Mouse (Mus musculus) limb, embryonic 13.5 days (tissue): ENCODE measurements around the gene Gm11634. TPM values are rescaled to one million over a fixed set of nuclear protein-coding genes. Genes with fewer than 3 reads are reported as not detected.

Experiments
- ATAC-seq: fragments of 200-750 bp; cut with Nextera tagmentation; 2 replicates; pipeline ENCODE4 v1.8.0; 2017; ENCODE audit warnings: low read depth, moderate number of reproducible peaks, moderate TSS enrichment; ENCODE audit not compliant: low FRiP score
- H3K27ac ChIP-seq: fragments of 300-500 bp; sonication (generic); 2 replicates; pipeline ENCODE4 v1.5.1; 2015; ENCODE audit warnings: inconsistent platforms, mild to moderate bottlenecking, moderate library complexity
- H3K27me3 ChIP-seq: fragments of 300-500 bp; sonication (generic); 2 replicates; pipeline ENCODE4 v1.6.1; 2015; ENCODE audit warnings: mild to moderate bottlenecking, inconsistent platforms
- H3K36me3 ChIP-seq: fragments of 300-500 bp; sonication (generic); 2 replicates; pipeline ENCODE4 v1.6.1; 2015; ENCODE audit warnings: inconsistent platforms, mild to moderate bottlenecking, moderate library complexity
- H3K4me1 ChIP-seq: fragments of 300-500 bp; sonication (generic); 2 replicates; pipeline ENCODE4 v1.6.1; 2015; ENCODE audit warnings: inconsistent platforms
- H3K4me2 ChIP-seq: fragments of 300-500 bp; sonication (generic); replicated peaks from 2 replicates; pipeline ENCODE4 v1.6.1; 2015; ENCODE audit warnings: inconsistent platforms, mild to moderate bottlenecking, moderate library complexity
- H3K4me3 ChIP-seq: fragments of 300-500 bp; sonication (generic); 2 replicates; pipeline ENCODE4 v1.5.1; 2015; ENCODE audit warnings: moderate library complexity, mild to moderate bottlenecking, inconsistent platforms
- H3K9ac ChIP-seq: fragments of 300-500 bp; sonication (generic); 2 replicates; pipeline ENCODE4 v1.6.1; 2015; ENCODE audit warnings: mild to moderate bottlenecking, inconsistent platforms
- H3K9me3 ChIP-seq: fragments of 300-500 bp; sonication (generic); 2 replicates; pipeline ENCODE4 v1.6.1; 2016; ENCODE audit warnings: inconsistent platforms
- WGBS: fragments of 180-500 bp; shearing (Covaris S2); methylation state at CpG from one replicate; pipeline ENCODE4 v1.1.7; 2015; 5-methylcytosine and 5-hydroxymethylcytosine counted together
- polyA plus RNA-seq: library from polyadenylated mRNA; unstranded; fragments of >200 nt; fragmentation: Nextera tagmentation; extraction: Ambion mirVana; gene quantifications from 2 replicates; pipeline ENCODE4 v1.2.1, GENCODE M21; 2015

Gm11634 gene
- polyA plus RNA-seq, 1 experiment from 2014 or later: not detected

GRCm38 (mm10) chr11:101583205-101583604, 15.9 kb downstream of the Gm11634 start:
- no peak overlapping the region for H3K4me2 ChIP-seq
- H3K9me3 ChIP-seq: no peaks in the 10 kb centered on the region
- peaks cover 9% of the 10 kb centered on the region for H3K4me1 ChIP-seq
- H3K4me3 ChIP-seq: no peak overlapping the region
- no peak for ATAC-seq
- no peak overlapping the region for H3K9ac ChIP-seq
- no peak overlapping the region for H3K27ac ChIP-seq
- peaks cover 33% of the 10 kb centered on the region for H3K36me3 ChIP-seq
- H3K27me3 ChIP-seq: no peaks in the 10 kb centered on the region
- whole genome bisulfite sequencing: 89% methylated on average over 2 of the region's 2 CpGs

- Histone ChIP-seq H3K9ac (peak within 1 kb of the TSS; percentile 57), H3K27me3 (no peaks in the 10 kb centered on the region), H3K4me1 (peaks cover 9% of the 10 kb centered on the region), H3K4me3 (peak within 1 kb of the TSS; percentile 41), H3K27ac (no peak within 1 kb of the TSS), H3K36me3 (peaks cover 41% of the 10 kb centered on the region), H3K9me3 (no peaks in the 10 kb centered on the region), H3K4me2 (peak within 1 kb of the TSS; percentile 65)
- ATAC-seq: peak; percentile 36; the same call in 1 of the 2 replicates
- 19% methylated on average over 30 of the region's 31 CpGs for WGBS
Observed at GRCm38 (mm10) chr11:101582054-101583035, 16.7 kb downstream of the Gm11634 start, which contains the start of gene Tmem106a. Gene Tmem106a, plus strand, starts transcription at chr11:101582242.

- Histone ChIP-seq H3K9ac (no peak overlapping the region), H3K4me1 (peaks cover 9% of the 10 kb centered on the region), H3K4me2 (no peak overlapping the region), H3K27ac (no peak overlapping the region), H3K4me3 (no peak overlapping the region), H3K36me3 (peaks cover 48% of the 10 kb centered on the region), H3K9me3 (no peaks in the 10 kb centered on the region), H3K27me3 (no peaks in the 10 kb centered on the region)
- no peak for ATAC-seq
- WGBS: 71% methylated on average over 6 of the region's 6 CpGs
Observed at GRCm38 (mm10) chr11:101581081-101581764, 17.8 kb downstream of the Gm11634 start.

- WGBS: 79% methylated on average over 6 of the region's 6 CpGs
- Histone ChIP-seq H3K27me3 (no peaks in the 10 kb centered on the region), H3K4me1 (no peaks in the 10 kb centered on the region), H3K27ac (no peak overlapping the region), H3K4me3 (no peak overlapping the region), H3K9me3 (no peaks in the 10 kb centered on the region), H3K4me2 (no peak overlapping the region), H3K36me3 (peaks cover 95% of the 10 kb centered on the region), H3K9ac (no peak overlapping the region)
- no peak for ATAC-seq
Observed at GRCm38 (mm10) chr11:101576116-101576515, 22.9 kb downstream of the Gm11634 start.

- Histone ChIP-seq H3K27ac (no peak overlapping the region), H3K4me2 (no peak overlapping the region), H3K4me3 (no peak overlapping the region), H3K4me1 (no peaks in the 10 kb centered on the region), H3K9me3 (no peaks in the 10 kb centered on the region), H3K9ac (no peak overlapping the region), H3K36me3 (peaks cover 89% of the 10 kb centered on the region), H3K27me3 (no peaks in the 10 kb centered on the region)
- 90% methylated on average over 3 of the region's 3 CpGs for WGBS
- no peak for ATAC-seq
Observed at GRCm38 (mm10) chr11:101568421-101568820, 30.6 kb downstream of the Gm11634 start.

GRCm38 (mm10) chr11:101562391-101562790, 36.7 kb downstream of the Gm11634 start:
- H3K27me3 ChIP-seq: no peaks in the 10 kb centered on the region
- no peaks in the 10 kb centered on the region for H3K9me3 ChIP-seq
- H3K36me3 ChIP-seq: peaks cover 82% of the 10 kb centered on the region
- H3K4me3 ChIP-seq: no peak overlapping the region
- no peak overlapping the region for H3K27ac ChIP-seq
- 42% methylated on average over 5 of the region's 5 CpGs for WGBS
- ATAC-seq: no peak
- no peak overlapping the region for H3K9ac ChIP-seq
- no peak overlapping the region for H3K4me2 ChIP-seq
- H3K4me1 ChIP-seq: no peaks in the 10 kb centered on the region

GRCm38 (mm10) chr11:101556954-101557353, 42.1 kb downstream of the Gm11634 start:
- Histone ChIP-seq H3K27ac (no peak overlapping the region), H3K9ac (no peak overlapping the region), H3K4me2 (no peak overlapping the region), H3K27me3 (no peaks in the 10 kb centered on the region), H3K4me1 (peaks cover 14% of the 10 kb centered on the region), H3K36me3 (peaks cover 60% of the 10 kb centered on the region), H3K4me3 (no peak overlapping the region), H3K9me3 (no peaks in the 10 kb centered on the region)
- ATAC-seq: no peak
- 81% methylated on average over 2 of the region's 2 CpGs for WGBS

GRCm38 (mm10) chr11:101556541-101556940, 42.5 kb downstream of the Gm11634 start:
- H3K4me2 ChIP-seq: no peak overlapping the region
- H3K27ac ChIP-seq: no peak overlapping the region
- no peaks in the 10 kb centered on the region for H3K27me3 ChIP-seq
- peaks cover 59% of the 10 kb centered on the region for H3K36me3 ChIP-seq
- no peak for ATAC-seq
- no peak overlapping the region for H3K4me3 ChIP-seq
- no peak overlapping the region for H3K9ac ChIP-seq
- WGBS: 89% methylated on average over 7 of the region's 7 CpGs
- peaks cover 14% of the 10 kb centered on the region for H3K4me1 ChIP-seq
- no peaks in the 10 kb centered on the region for H3K9me3 ChIP-seq

GRCm38 (mm10) chr11:101553354-101553930, 45.6 kb downstream of the Gm11634 start:
- no peak for ATAC-seq
- no peaks in the 10 kb centered on the region for H3K27me3 ChIP-seq
- WGBS: 12% methylated on average over 8 of the region's 8 CpGs
- peak overlapping the region; percentile 84 for H3K27ac ChIP-seq
- H3K9me3 ChIP-seq: no peaks in the 10 kb centered on the region
- H3K4me1 ChIP-seq: peaks cover 24% of the 10 kb centered on the region
- H3K4me2 ChIP-seq: peak overlapping the region; percentile 73
- H3K36me3 ChIP-seq: peaks cover 32% of the 10 kb centered on the region
- peak overlapping the region; percentile 81 for H3K4me3 ChIP-seq
- H3K9ac ChIP-seq: peak overlapping the region; percentile 84

- H3K27ac ChIP-seq: peak overlapping the region; percentile 90
- H3K27me3 ChIP-seq: no peaks in the 10 kb centered on the region
- peak overlapping the region; percentile 73 for H3K4me2 ChIP-seq
- H3K9ac ChIP-seq: peak overlapping the region; percentile 84
- under 1% methylated on average over 37 of the region's 37 CpGs for WGBS
- peak overlapping the region; percentile 81 for H3K4me3 ChIP-seq
- H3K36me3 ChIP-seq: peaks cover 27% of the 10 kb centered on the region
- peak; percentile 98 for ATAC-seq
- peaks cover 24% of the 10 kb centered on the region for H3K4me1 ChIP-seq
- H3K9me3 ChIP-seq: no peaks in the 10 kb centered on the region
Observed at GRCm38 (mm10) chr11:101552476-101553300, 46.4 kb downstream of the Gm11634 start.

- Histone ChIP-seq H3K27me3 (no peaks in the 10 kb centered on the region), H3K4me3 (peak within 1 kb of the TSS; percentile 81), H3K9ac (peak within 1 kb of the TSS; percentile 84), H3K27ac (peak within 1 kb of the TSS; percentile 90), H3K9me3 (no peaks in the 10 kb centered on the region), H3K4me2 (peak within 1 kb of the TSS; percentile 85), H3K4me1 (peaks cover 24% of the 10 kb centered on the region), H3K36me3 (peaks cover 24% of the 10 kb centered on the region)
- under 1% methylated on average over 43 of the region's 43 CpGs for WGBS
- ATAC-seq: peak; percentile 82
Observed at GRCm38 (mm10) chr11:101551751-101552475, 47.1 kb downstream of the Gm11634 start, which contains the start of the genes Brca1 and Nbr1. Gene Brca1, minus strand, starts transcription at chr11:101551955. Gene Nbr1, plus strand, starts transcription at chr11:101552149.
